Mouse (Mus musculus) cortical plate, adult 2 months (tissue): ENCODE results near the gene Nfe2l3.

Source experiments
- CTCF ChIP-seq: fragments of 200-500 bp; IDR thresholded peaks from 2 replicates; pipeline ENCODE4 v1.5.1; 2011; ENCODE audit warnings: mild to moderate bottlenecking, control low read depth, low read length; ENCODE audit not compliant: insufficient read depth; ENCODE audit errors: extremely low read depth
- POLR2A ChIP-seq: fragments of 200-500 bp; IDR thresholded peaks from 2 replicates; pipeline ENCODE4 v1.6.1; 2011; ENCODE audit warnings: mild to moderate bottlenecking, low read length, control low read depth; ENCODE audit not compliant: insufficient read depth; ENCODE audit errors: extremely low read depth

GRCm38 (mm10) chr6:51507556-51507955 lies 75.1 kb downstream of the Nfe2l3 start:
- TF ChIP-seq CTCF (no peak), POLR2A (no peak)
